Mouse (Mus musculus) embryonic fibroblast, embryonic 13.5 days (primary cell): ENCODE results near the gene Fggy.

Experiments
- CTCF ChIP-seq: IDR thresholded peaks from 2 replicates; pipeline ENCODE4 v1.5.1; 2011; ENCODE audit warnings: mild to moderate bottlenecking, control low read depth, low read length, moderate library complexity, borderline replicate concordance; ENCODE audit not compliant: insufficient read depth
- POLR2A ChIP-seq: IDR thresholded peaks from 2 replicates; pipeline ENCODE4 v1.6.1; 2011; ENCODE audit warnings: low read depth, mild to moderate bottlenecking, control low read depth, low read length, moderate library complexity

- TF ChIP-seq CTCF (no peak), POLR2A (no peak)
Observed at GRCm38 (mm10) chr4:95929936-95930335, 372.6 kb downstream of the Fggy start.
